Mouse (Mus musculus): ENCODE results near the gene Gp1ba.

DNA sequence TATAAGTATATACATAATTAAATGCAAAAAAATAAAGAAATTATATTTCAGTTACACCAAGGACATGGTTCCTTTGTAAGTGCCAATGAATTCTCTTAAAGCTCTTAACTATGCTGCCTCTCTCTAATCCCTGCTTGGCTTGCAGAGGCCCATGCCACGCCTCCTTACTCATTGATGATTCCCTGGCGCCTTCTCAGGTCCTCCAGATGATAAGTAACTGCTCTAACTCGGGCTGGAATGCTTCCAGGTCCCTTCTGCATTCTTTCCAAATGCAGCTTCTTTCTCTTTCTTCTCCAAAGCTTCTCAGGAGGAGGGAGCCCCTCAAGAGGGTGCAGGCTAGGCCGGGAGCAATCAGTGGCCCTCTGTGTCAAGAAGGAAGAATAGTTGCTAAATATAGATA, 50.7 kb downstream of the Gp1ba start:
- TF ChIP-seq POLR2A (IDR thresholded peaks at IDR 0.05; ENCODE audit: low read depth, low read length), result no peak
- TF ChIP-seq CTCF (conservative IDR thresholded peaks at IDR 0.05; ENCODE audit: insufficient read depth, insufficient read length, low read depth, low read length), result no peak
